Mouse (Mus musculus) erythroblast, embryonic 14.5 days (primary cell): ENCODE measurements around the gene Srsf5. TPM values are rescaled to one million over a fixed set of nuclear protein-coding genes. Genes with fewer than 3 reads are reported as not detected.

Experiments
- H3K27me3 ChIP-seq: 2 replicates; pipeline ENCODE4 v1.6.1; 2012; ENCODE audit warnings: inconsistent platforms; ENCODE audit not compliant: control insufficient read depth
- H3K36me3 ChIP-seq: 2 replicates; pipeline ENCODE4 v1.6.1; 2012; ENCODE audit warnings: mild to moderate bottlenecking, inconsistent platforms; ENCODE audit not compliant: control insufficient read depth
- H3K4me1 ChIP-seq: 2 replicates; pipeline ENCODE4 v1.6.1; 2012; ENCODE audit warnings: inconsistent platforms; ENCODE audit not compliant: control insufficient read depth
- H3K4me3 ChIP-seq: replicated peaks from 2 replicates; pipeline ENCODE3; 2012; ENCODE audit warnings: moderate library complexity, mild to moderate bottlenecking, inconsistent platforms
- H3K9me3 ChIP-seq: 2 replicates; pipeline ENCODE4 v1.6.1; 2012; ENCODE audit warnings: low read length, inconsistent platforms, mixed read lengths; ENCODE audit not compliant: control insufficient read depth
- GATA1 ChIP-seq: IDR thresholded peaks from 2 replicates; pipeline ENCODE4 v1.6.1; 2012; ENCODE audit warnings: low read length, inconsistent platforms, mixed read lengths
- TAL1 ChIP-seq: IDR thresholded peaks from 3 replicates; pipeline ENCODE4 v1.6.1; 2012; ENCODE audit warnings: low read length, inconsistent platforms, mixed read lengths
- polyA plus RNA-seq: library from polyadenylated mRNA; stranded (reverse); fragments of >175 nt; gene quantifications from 2 replicates; pipeline ENCODE4 v1.2.3, GENCODE M21; 2012

The Srsf5 gene
- polyA plus RNA-seq, 1 experiment, result 13.0 TPM

DNA sequence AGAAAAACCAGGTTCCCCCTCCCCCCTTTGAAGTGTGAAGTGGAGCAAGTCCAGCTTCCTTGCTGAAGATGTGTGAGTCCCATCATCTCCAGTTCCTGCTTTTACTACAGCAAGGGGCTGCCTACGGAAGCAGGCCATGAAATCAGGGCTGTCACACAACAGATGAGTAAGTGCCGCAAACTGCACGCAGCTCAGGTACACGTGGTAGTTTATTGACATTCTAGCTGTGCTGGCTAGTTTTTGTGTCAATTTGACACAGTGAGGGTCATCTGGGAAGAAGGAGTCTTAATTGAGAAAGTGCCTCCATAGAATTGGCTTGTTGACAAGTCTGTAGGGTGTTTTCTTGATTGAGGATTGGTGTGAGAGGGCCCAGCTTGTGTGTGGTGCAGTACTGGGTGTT, 17.3 kb downstream of the Srsf5 start:
- no peak for TF ChIP-seq TAL1
- TF ChIP-seq GATA1, result no peak
- no peaks in the 10 kb centered on the region for H3K27me3 ChIP-seq
- no peaks in the 10 kb centered on the region for H3K9me3 ChIP-seq
- H3K36me3 ChIP-seq, result peaks cover 39% of the 10 kb centered on the region
- H3K4me3 ChIP-seq, result no peak overlapping the region
- H3K4me1 ChIP-seq, result no peaks in the 10 kb centered on the region

DNA sequence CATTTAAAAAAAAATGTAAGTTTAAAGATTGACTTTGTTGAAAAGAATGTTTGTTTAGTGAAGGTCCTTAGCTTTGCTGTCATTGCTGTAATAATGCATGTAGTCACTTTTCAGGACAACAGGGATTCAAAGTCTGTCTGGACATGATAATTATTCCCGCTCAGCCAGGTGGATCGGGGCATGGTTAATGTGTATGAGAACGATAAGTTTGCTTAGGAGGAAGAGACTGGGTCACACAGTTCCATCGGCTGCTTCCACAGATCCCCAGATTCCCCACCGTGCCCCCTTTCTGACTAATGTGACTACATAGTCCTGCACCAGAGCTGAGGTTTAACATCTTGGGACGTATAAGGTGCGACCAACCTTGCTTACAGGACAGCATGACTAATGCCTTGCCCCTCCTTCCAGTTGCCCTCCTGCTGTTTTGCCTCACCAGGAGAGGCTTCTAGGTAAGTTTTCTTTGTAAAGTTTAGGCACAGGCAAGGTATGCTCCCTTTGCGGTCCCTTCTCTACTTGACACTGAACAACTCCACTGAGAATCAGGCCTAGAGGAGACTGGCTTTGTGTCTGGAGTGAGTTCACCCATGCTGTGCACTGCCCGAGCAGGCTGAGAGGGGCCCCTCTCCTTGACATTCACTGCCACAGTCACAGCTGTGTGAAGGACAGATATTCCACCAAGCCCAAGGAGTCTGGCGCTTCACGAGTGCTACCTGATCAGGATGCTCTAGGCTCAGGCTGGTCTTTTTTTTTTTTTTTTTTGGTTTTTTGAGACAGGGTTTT, 20.9 kb downstream of the Srsf5 start:
- H3K9me3 ChIP-seq, result no peaks in the 10 kb centered on the region
- no peak overlapping the region for H3K4me3 ChIP-seq
- H3K27me3 ChIP-seq, result no peaks in the 10 kb centered on the region
- H3K4me1 ChIP-seq, result no peaks in the 10 kb centered on the region
- H3K36me3 ChIP-seq, result peaks cover 5% of the 10 kb centered on the region
- TF ChIP-seq TAL1 (no peak), GATA1 (no peak)

DNA sequence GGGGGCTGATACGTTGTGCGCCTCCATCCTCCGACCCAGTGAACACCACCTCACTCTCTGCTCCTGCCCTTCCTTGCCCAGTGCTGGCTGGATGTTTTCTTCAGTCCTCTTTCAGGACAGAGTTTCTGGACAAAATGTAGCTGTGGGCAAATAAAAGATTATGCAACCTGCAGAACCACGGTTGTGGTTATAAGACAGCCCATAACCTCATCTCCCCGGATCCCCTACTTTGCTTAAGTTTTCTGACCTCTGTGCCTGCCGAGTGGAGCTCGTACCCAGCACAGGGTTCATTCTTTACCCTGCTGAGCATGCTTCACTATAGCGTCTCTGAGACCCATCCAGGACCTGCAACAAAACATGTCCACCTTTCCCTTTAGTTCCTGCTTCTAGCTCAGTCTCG, 22.6 kb downstream of the Srsf5 start:
- Histone ChIP-seq H3K9me3 (no peaks in the 10 kb centered on the region), H3K4me1 (no peaks in the 10 kb centered on the region), H3K36me3 (no peaks in the 10 kb centered on the region; the same call in 1 of the 2 replicates), H3K4me3 (no peak overlapping the region), H3K27me3 (no peaks in the 10 kb centered on the region)
- TF ChIP-seq GATA1 (no peak), TAL1 (no peak)

DNA sequence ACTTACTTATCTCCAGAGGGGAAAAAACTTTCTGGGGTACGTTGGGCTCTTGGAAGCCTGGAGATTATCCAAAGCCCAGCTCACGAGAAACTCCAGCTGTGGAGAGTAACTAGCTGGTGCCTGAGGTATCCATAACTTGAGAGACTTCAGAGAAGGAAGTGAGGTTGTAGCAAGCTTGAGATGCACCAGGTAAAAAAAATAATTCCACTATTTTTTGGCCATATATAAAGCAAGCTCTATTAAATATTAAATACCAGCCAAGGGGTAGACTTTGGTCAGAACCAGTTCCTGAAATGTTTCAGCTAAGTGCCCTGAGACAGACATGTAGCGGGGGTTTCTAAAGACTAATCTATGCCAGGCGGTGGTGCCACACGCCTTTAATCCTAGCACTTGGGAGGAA, 23.3 kb downstream of the Srsf5 start, which contains the start of gene Slc10a1:
Gene Slc10a1 (minus strand): TSS at position 101 of the 400 bp plus-strand sequence.
- Histone ChIP-seq H3K27me3 (no peaks in the 10 kb centered on the region), H3K9me3 (no peaks in the 10 kb centered on the region), H3K4me1 (no peaks in the 10 kb centered on the region), H3K4me3 (no peak within 1 kb of the TSS), H3K36me3 (no peaks in the 10 kb centered on the region; the same call in 1 of the 2 replicates)
- TF ChIP-seq TAL1 (no peak), GATA1 (no peak)

DNA sequence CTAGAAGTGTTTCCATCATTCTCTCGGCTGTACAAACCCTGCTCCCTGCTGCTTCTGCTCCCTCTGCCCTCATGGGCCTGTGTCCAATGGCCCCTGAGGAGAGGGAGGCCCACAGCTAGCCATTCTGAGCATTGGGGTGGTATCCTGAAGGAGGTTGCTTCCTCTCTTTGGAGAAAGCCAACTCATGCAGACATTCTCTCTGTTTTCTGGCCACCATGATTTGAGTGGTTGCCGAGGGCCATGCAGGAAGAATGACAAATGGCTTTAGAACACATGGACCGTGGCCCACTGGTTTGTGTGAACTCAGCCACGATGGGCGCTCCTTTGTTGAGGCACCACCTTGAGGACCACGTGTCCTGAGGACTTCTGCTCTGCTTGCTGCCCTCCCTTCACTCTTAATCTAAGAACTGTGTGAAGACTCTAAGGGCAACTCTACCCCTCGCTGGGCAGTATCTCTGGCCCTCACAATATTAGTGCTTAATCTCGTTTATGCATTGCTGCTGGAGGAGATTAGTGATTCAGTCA, 24.9 kb downstream of the Srsf5 start:
- Histone ChIP-seq H3K9me3 (no peaks in the 10 kb centered on the region), H3K4me1 (no peaks in the 10 kb centered on the region), H3K36me3 (no peaks in the 10 kb centered on the region), H3K4me3 (no peak overlapping the region), H3K27me3 (no peaks in the 10 kb centered on the region)
- no peak for TF ChIP-seq TAL1
- no peak for TF ChIP-seq GATA1

DNA sequence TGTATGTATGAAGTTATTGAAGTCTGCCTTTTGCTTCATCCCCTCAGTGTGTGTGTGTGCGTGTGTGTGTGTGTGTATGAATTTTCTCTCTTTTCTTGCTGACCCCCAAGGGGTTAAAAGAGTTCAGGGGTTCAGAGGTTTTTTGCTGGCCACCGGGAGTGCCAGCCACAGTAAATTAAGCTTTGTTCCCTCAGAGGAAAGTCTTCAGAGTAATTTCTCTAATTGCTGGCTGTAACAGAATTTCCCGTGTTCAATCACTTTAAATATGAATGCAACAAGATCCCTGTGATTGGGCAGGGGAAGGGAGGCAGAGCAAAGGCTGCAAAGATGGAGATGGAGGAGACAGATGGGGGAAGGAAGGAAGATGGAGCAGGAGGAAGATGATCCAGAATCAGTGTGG, 26.5 kb downstream of the Srsf5 start:
- H3K27me3 ChIP-seq, result no peaks in the 10 kb centered on the region
- no peak for TF ChIP-seq TAL1
- no peak for TF ChIP-seq GATA1
- H3K36me3 ChIP-seq, result no peaks in the 10 kb centered on the region

DNA sequence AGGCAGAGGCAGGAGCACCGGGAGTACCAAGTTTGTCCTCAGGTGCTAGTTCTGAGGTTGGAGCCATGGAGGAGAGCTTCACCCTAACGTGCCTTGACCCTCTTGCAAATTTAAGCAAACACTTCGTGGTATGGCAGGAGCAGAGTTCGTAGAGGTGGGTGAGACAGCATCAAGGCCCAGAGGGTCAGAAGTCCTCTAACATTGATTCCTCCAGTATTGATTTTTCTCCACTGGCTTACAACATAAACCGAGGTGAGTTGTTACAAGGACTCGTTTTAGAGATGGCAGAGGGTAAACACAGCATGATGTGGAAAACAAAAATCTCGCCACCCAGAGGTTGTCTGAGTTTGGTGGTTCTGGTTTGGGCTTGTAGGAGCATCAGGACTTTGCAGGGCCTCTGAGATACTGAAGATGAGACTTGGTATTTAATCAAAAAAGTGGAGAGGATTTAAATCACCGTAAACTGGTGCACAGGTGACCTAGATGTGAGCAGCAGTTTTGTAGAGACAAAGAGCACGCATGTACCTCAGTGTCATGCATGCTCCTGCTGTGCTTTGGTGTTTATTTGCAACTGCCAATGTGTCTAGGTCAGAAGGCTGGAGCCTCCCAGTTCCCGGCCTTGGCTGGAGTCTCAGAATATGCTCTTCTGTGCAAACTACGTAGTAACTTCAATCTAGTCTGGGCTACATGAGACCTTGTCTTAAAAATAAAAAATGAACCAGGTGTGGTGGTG, 30.8 kb downstream of the Srsf5 start:
- TF ChIP-seq GATA1, result no peak
- TF ChIP-seq TAL1, result no peak
- Histone ChIP-seq H3K4me3 (no peak overlapping the region), H3K4me1 (no peaks in the 10 kb centered on the region), H3K36me3 (no peaks in the 10 kb centered on the region), H3K27me3 (no peaks in the 10 kb centered on the region), H3K9me3 (no peaks in the 10 kb centered on the region)

More for the DNA sequence above, 26.5 kb downstream of the Srsf5 start:
- Histone ChIP-seq H3K4me3 (no peak overlapping the region), H3K9me3 (no peaks in the 10 kb centered on the region), H3K4me1 (no peaks in the 10 kb centered on the region)

DNA sequence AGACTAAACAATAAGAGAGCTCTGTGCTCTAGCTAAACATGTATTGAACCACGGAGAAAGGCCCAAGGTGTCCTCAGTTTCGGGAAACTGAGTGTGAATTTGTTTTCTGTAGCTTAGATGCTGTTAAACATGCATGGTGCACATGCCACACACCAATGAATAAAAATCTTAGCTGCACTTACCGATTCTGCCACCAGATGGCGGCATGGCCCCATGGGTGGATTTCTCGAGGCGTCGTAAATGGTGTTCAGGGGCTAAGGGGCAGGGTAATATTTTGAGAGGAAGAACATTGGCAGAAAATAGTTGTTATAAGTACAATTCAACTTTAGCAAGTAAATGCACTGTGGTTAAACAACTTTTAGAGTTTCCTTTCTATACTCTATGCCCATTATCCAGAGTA, 37.0 kb downstream of the Srsf5 start:
- H3K4me1 ChIP-seq, result no peaks in the 10 kb centered on the region
- no peak for TF ChIP-seq GATA1
- no peaks in the 10 kb centered on the region for H3K36me3 ChIP-seq
- H3K27me3 ChIP-seq, result no peaks in the 10 kb centered on the region
- H3K4me3 ChIP-seq, result no peak overlapping the region
- H3K9me3 ChIP-seq, result no peaks in the 10 kb centered on the region

DNA sequence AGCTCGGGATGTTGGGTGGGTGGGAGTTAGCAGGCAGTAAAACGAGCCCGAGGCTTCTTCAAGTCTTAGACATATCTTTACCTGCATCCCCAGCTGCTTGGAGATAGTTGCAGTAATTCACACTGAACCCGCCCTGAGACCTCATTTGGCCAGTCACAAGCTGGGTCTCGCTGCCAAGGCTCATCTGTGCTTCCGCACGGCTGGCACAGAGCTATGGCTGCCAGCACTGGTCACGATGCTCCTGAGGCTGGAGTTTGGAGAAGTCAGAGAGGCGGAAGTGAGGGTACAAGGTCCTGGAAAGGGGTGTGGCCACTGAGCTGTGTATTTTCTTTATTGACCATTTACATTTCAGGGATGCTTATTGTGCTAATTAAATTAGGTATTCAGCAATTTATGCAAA, 38.4 kb downstream of the Srsf5 start:
- Histone ChIP-seq H3K4me1 (no peaks in the 10 kb centered on the region), H3K36me3 (no peaks in the 10 kb centered on the region), H3K27me3 (no peaks in the 10 kb centered on the region), H3K4me3 (no peak overlapping the region), H3K9me3 (no peaks in the 10 kb centered on the region)
- TF ChIP-seq TAL1, result no peak
